Mouse (Mus musculus) limb, embryonic 14.5 days (tissue): ENCODE data around the gene Fam240a. TPM values are rescaled to one million over a fixed set of nuclear protein-coding genes. Genes with fewer than 3 reads are reported as not detected.

Source experiments
- ATAC-seq: fragments of 200-750 bp; cut with Nextera tagmentation; 2 replicates; pipeline ENCODE4 v1.8.0; 2017; ENCODE audit warnings: low read depth, moderate number of reproducible peaks, moderate TSS enrichment; ENCODE audit not compliant: low FRiP score
- DNase-seq: peaks from one replicate; pipeline ENCODE4 v3.0.0-alpha.2; 2015; ENCODE audit warnings: low spot score
- H3K27ac ChIP-seq: fragments of 300-500 bp; sonication (generic); replicated peaks from 2 replicates; pipeline ENCODE4 v1.5.1; 2014; ENCODE audit warnings: low read depth, mild to moderate bottlenecking, low read length, moderate library complexity, mixed read lengths
- H3K27me3 ChIP-seq: fragments of 300-500 bp; sonication (generic); 2 replicates; pipeline ENCODE4 v1.6.1; 2014; ENCODE audit warnings: low read length, mixed read lengths; ENCODE audit not compliant: control insufficient read depth, insufficient read depth
- H3K36me3 ChIP-seq: fragments of 300-500 bp; sonication (generic); 2 replicates; pipeline ENCODE4 v1.6.1; 2014; ENCODE audit warnings: mild to moderate bottlenecking, low read length, moderate library complexity, mixed read lengths; ENCODE audit not compliant: control insufficient read depth, insufficient read depth
- H3K4me1 ChIP-seq: fragments of 300-500 bp; sonication (generic); 2 replicates; pipeline ENCODE4 v1.6.1; 2014; ENCODE audit warnings: antibody characterized with exemption, low read length, mixed read lengths; ENCODE audit not compliant: control insufficient read depth, insufficient read depth
- H3K4me2 ChIP-seq: fragments of 300-500 bp; sonication (generic); replicated peaks from 2 replicates; pipeline ENCODE4 v1.6.1; 2014; ENCODE audit warnings: low read depth, mild to moderate bottlenecking, low read length, moderate library complexity; ENCODE audit not compliant: severe bottlenecking
- H3K4me3 ChIP-seq: fragments of 300-500 bp; sonication (generic); replicated peaks from 2 replicates; pipeline ENCODE4 v1.5.1; 2014; ENCODE audit warnings: low read length
- H3K9ac ChIP-seq: fragments of 300-500 bp; sonication (generic); 2 replicates; pipeline ENCODE4 v1.6.1; 2014; ENCODE audit warnings: mild to moderate bottlenecking, low read depth, low read length, moderate library complexity; ENCODE audit not compliant: severe bottlenecking
- H3K9me3 ChIP-seq: fragments of 300-500 bp; sonication (generic); 2 replicates; pipeline ENCODE4 v1.6.1; 2016; ENCODE audit warnings: low read length; ENCODE audit not compliant: control insufficient read depth
- POLR2A ChIP-seq: fragments of 200-500 bp; IDR thresholded peaks from 2 replicates; pipeline ENCODE4 v1.8.0; 2012; ENCODE audit warnings: inconsistent platforms, mild to moderate bottlenecking, moderate library complexity, borderline replicate concordance; ENCODE audit not compliant: insufficient read depth, insufficient read length; ENCODE audit errors: extremely low read depth
- WGBS: fragments of 180-500 bp; shearing (Covaris S2); extraction: QIAGEN DNeasy Blood & Tissue Kit; methylation state at CpG from one replicate; pipeline ENCODE4 v1.1.7; 2014; 5-methylcytosine and 5-hydroxymethylcytosine counted together
- polyA plus RNA-seq, 2 experiments: library from polyadenylated mRNA; depleted of rRNA in 1 of 2; stranded (reverse) in 1 of 2; unstranded in 1 of 2; fragments of >200 nt; fragmentation: Nextera tagmentation in 1 of 2; extraction: Ambion mirVana in 1 of 2; gene quantifications; 2 replicates each; pipeline versions ENCODE4 v1.2.1 to v1.2.3; 2012 to 2014

The Fam240a gene
- polyA plus RNA-seq, 2 experiments = not detected

DNA sequence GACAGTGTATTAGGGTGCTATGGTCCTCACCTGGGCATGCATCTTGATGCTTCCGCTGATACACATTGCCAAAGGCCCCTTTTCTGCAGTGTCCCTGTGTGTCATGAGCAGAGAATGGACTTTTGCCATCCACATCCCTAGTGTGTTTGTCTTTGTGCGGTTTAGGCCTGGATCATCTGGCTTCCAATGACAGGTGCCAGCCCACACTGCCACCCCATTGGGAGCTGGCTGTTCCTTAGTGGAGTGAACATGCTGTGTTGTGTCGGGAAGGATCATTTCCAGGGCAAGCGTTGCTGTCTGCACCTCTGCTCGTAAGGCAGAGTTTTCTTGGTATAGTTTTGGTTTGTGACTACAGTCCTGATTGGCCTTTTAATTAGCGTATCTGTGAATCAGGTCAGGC lies 15.5 kb downstream of the Fam240a start:
- Histone ChIP-seq H3K4me2 (no peak overlapping the region), H3K4me1 (no peaks in the 10 kb centered on the region), H3K9ac (no peak overlapping the region), H3K36me3 (no peaks in the 10 kb centered on the region), H3K9me3 (no peaks in the 10 kb centered on the region), H3K4me3 (no peak overlapping the region), H3K27ac (no peak overlapping the region), H3K27me3 (no peaks in the 10 kb centered on the region)
- DNase-seq = no peak
- no peak for ATAC-seq
- no peak for TF ChIP-seq POLR2A
- WGBS = 87% methylated on average over 6 of the region's 6 CpGs

DNA sequence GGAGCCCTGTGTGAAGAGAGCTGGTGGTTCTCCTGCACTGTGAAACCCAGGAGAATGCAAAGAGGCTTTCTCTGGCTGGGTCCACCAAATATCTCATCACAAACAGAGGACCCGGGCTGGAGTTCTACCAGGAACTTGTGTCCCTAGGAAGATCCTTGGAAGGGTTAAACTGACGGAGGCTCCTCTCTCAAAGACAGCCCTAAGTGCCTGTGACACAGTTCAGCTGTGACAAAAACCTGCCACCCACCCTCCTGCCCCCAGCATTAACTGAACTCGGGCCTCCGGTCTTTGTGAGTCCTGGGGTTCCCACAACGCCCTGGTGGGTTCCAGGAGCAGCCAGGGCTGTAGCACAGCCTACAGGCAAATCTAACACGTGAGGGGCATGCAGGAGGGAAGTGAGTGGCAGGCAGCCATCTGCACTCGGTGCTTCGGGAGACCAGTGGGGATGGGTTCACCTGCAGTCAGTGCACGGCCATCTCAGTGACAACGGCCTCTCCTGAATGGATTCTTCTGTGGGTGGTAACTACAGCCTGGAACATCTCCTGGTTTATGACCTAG lies 17.1 kb downstream of the Fam240a start:
- WGBS = 56% methylated on average over 10 of the region's 10 CpGs
- H3K4me1 ChIP-seq = no peaks in the 10 kb centered on the region
- no peaks in the 10 kb centered on the region for H3K36me3 ChIP-seq
- H3K4me2 ChIP-seq = no peak overlapping the region
- no peaks in the 10 kb centered on the region for H3K9me3 ChIP-seq
- no peak overlapping the region for H3K4me3 ChIP-seq
- DNase-seq (no peak), ATAC-seq (no peak)
- no peak overlapping the region for H3K9ac ChIP-seq
- no peaks in the 10 kb centered on the region for H3K27me3 ChIP-seq
- H3K27ac ChIP-seq = no peak overlapping the region
- no peak for TF ChIP-seq POLR2A

DNA sequence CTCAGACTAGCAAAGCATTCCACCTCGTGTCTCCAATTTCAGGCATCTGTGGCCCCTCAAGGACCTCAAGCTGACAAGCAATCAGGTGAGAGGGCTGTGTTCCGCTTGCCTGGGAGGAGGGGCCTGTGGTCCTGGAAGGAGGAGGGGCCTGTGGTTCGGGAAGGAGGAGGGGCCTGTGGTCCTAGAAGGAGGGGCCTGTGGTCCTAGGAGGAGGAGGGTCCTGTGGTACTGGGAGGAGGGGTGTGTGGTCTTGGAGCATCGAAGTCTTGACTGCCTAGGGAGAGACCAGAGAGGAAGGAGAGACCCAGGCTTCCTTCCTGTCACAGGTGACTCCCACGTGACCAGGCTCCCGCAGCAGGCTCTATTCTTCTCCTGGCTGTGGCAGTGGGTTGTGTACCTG lies 20.1 kb downstream of the Fam240a start:
- H3K4me2 ChIP-seq = peak overlapping the region; percentile 23; the same call in 1 of the 2 replicates
- H3K9me3 ChIP-seq = no peaks in the 10 kb centered on the region
- no peak for TF ChIP-seq POLR2A
- 5% methylated on average over 6 of the region's 6 CpGs for WGBS
- ATAC-seq (no peak), DNase-seq (no peak)
- H3K27ac ChIP-seq = no peak overlapping the region
- no peaks in the 10 kb centered on the region for H3K4me1 ChIP-seq
- no peaks in the 10 kb centered on the region for H3K27me3 ChIP-seq
- no peak overlapping the region for H3K4me3 ChIP-seq
- H3K9ac ChIP-seq = no peak overlapping the region
- H3K36me3 ChIP-seq = no peaks in the 10 kb centered on the region

GRCm38 (mm10) chr9:110895994-110896393 lies 20.7 kb downstream of the Fam240a start:
- no peak for DNase-seq
- TF ChIP-seq POLR2A = no peak
- Histone ChIP-seq H3K9ac (no peak overlapping the region), H3K9me3 (no peaks in the 10 kb centered on the region), H3K4me2 (no peak overlapping the region), H3K27ac (no peak overlapping the region), H3K27me3 (no peaks in the 10 kb centered on the region), H3K4me1 (no peaks in the 10 kb centered on the region), H3K36me3 (no peaks in the 10 kb centered on the region), H3K4me3 (no peak overlapping the region)
- ATAC-seq = no peak
- WGBS = 7% methylated on average over 7 of the region's 7 CpGs

DNA sequence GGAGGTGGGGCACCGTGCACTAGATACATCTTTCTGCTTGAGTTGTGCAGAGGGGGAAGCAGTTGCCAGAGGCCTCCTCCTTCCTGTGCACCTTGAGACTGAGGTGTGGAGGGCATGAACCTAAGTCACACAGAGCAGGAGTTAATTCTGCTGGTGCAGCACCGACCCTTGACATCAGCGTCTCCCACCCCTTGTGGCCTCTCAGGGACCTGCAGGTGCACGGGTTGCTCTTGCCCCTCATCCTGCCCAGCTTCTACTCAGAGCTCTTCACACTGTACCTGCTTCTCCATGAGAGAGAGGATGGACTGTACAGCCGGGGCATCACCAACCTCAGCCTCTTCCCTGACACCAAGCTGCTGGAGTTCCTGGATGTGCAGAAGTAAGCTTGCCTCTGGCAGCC lies 21.2 kb downstream of the Fam240a start:
- H3K27ac ChIP-seq = no peak overlapping the region
- ATAC-seq = no peak
- no peak overlapping the region for H3K9ac ChIP-seq

DNA sequence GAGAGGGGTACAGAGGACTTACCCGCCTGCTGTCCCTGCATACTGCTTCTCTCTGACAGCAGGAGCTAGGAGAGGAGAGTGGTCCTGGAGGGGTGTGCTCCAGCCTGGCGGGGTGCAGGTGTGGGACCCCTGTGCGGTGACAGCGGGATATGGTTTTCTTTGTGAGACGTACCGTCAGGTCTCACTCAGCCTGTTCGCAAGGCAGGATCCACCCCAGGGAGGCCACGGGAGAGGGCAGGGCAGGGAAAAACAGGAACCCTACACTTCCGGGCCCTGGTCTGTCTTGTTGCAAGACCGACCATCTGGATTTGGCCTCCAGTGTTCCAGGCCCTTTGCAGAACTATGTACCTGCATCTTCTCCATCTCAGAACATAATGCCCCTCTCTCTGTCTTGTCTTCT lies 23.2 kb downstream of the Fam240a start:
- H3K4me2 ChIP-seq = no peak overlapping the region
- WGBS = 57% methylated on average over 10 of the region's 10 CpGs
- DNase-seq = no peak
- no peak for ATAC-seq
- H3K27ac ChIP-seq = no peak overlapping the region
- no peaks in the 10 kb centered on the region for H3K27me3 ChIP-seq
- TF ChIP-seq POLR2A = no peak
- no peaks in the 10 kb centered on the region for H3K4me1 ChIP-seq
- H3K9ac ChIP-seq = no peak overlapping the region
- no peak overlapping the region for H3K4me3 ChIP-seq
- H3K36me3 ChIP-seq = no peaks in the 10 kb centered on the region
- no peaks in the 10 kb centered on the region for H3K9me3 ChIP-seq

More for the DNA sequence above, 21.2 kb downstream of the Fam240a start:
- no peak for DNase-seq
- no peaks in the 10 kb centered on the region for H3K9me3 ChIP-seq
- H3K36me3 ChIP-seq = no peaks in the 10 kb centered on the region
- H3K4me3 ChIP-seq = no peak overlapping the region
- WGBS = 39% methylated on average over 5 of the region's 5 CpGs
- H3K4me2 ChIP-seq = no peak overlapping the region
- no peaks in the 10 kb centered on the region for H3K4me1 ChIP-seq
- no peak for TF ChIP-seq POLR2A
- H3K27me3 ChIP-seq = no peaks in the 10 kb centered on the region
